In the genomic region with DNA sequence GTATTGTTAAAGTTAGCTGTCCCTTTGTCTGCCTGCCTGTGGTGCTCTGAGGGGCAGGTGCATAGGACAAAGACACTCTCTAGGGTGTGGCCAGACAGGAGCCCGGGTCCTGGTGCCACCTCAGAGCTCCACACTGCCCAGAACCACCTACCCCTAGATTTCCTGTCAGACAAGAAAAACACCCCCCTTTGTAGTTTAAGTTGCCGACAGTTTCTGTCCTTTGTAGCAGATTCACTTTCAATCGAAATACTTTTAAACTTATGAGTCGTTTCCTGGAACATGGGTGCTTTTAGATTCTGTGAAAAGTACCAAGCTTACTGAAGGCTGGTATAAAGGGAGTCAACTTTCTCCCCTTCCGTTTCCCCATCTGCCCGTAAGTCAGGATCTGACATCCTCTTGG, we compare ENCODE assay signal across 24 mouse cellular contexts. TPM values are rescaled to one million over a fixed set of nuclear protein-coding genes. Genes with fewer than 3 reads are reported as not detected.
DNase-seq lines count a peak whose midpoint lies in the region; ATAC-seq and TF ChIP-seq lines count a peak whose summit lies in the region.
"Had no signal": no experiment of that assay in that cellular context is flagged by ENCODE, and none has a peak within 500 bp of the region (broad histone marks: within the 10 kb centered on the region; RNA-seq: fewer than 3 reads in every experiment).

No protein-coding gene starts in this region.

- 0 out of 2 replicates have a peak, but pooled peaks cover 4% of the 10 kb centered on the region for H3K9me3 ChIP-seq in embryonic facial prominence, embryonic 10.5 days
- H3K9me3 ChIP-seq: embryonic facial prominence, embryonic 15.5 days; forebrain, embryonic 15.5 days; hindbrain, embryonic 15.5 days; limb, embryonic 15.5 days had no signal

- H3K27me3 ChIP-seq in thymus, adult 2 months (ENCODE audit: control insufficient read depth, insufficient read depth, low read length) = no peaks in the 10 kb centered on the region
- no peaks in the 10 kb centered on the region for H3K27me3 ChIP-seq in embryonic facial prominence, embryonic 10.5 days (replicated peaks; ENCODE audit: low read depth, poor library complexity, severe bottlenecking)
- H3K27me3 ChIP-seq: embryonic facial prominence, embryonic 15.5 days; forebrain, embryonic 15.5 days; hindbrain, embryonic 15.5 days; limb, embryonic 15.5 days had no signal

- TF ChIP-seq POLR2A in thymus, adult 2 months (IDR thresholded peaks at IDR 0.05; ENCODE audit: control insufficient read depth, extremely low read depth, insufficient read depth, low read length, poor library complexity) = no peak

- H3K4me3 ChIP-seq in thymus, adult 2 months (ENCODE audit: control insufficient read depth, insufficient read depth, low read length) = no peak overlapping the region
- H3K4me3 ChIP-seq in embryonic facial prominence, embryonic 10.5 days = no peak overlapping the region
- H3K4me3 ChIP-seq: embryonic facial prominence, embryonic 15.5 days; forebrain, embryonic 15.5 days; hindbrain, embryonic 15.5 days; limb, embryonic 15.5 days had no signal

- peak overlapping the region; percentile 58; the same call in 1 of the 2 replicates for H3K27ac ChIP-seq in thymus, adult 2 months (ENCODE audit: control insufficient read depth, insufficient read depth, low read length)
- H3K27ac ChIP-seq in embryonic facial prominence, embryonic 10.5 days (replicated peaks) = 0 out of 2 replicates have a peak overlapping the region, but pooled peaks have one; percentile 55
- H3K27ac ChIP-seq: embryonic facial prominence, embryonic 15.5 days; forebrain, embryonic 15.5 days; hindbrain, embryonic 15.5 days; limb, embryonic 15.5 days; macrophage had no signal

- no peaks in the 10 kb centered on the region for H3K36me3 ChIP-seq in thymus, adult 2 months (ENCODE audit: control insufficient read depth, insufficient read depth, low read length)
- no peaks in the 10 kb centered on the region for H3K36me3 ChIP-seq in embryonic facial prominence, embryonic 10.5 days (replicated peaks)
- H3K36me3 ChIP-seq: embryonic facial prominence, embryonic 15.5 days; forebrain, embryonic 15.5 days; hindbrain, embryonic 15.5 days; limb, embryonic 15.5 days had no signal

- no peak for TF ChIP-seq CTCF in thymus, adult 2 months (IDR thresholded peaks at IDR 0.05; ENCODE audit: borderline replicate concordance, control insufficient read depth, extremely low read depth, insufficient read depth, low read length, poor library complexity)

- H3K4me1 ChIP-seq in thymus, adult 2 months (replicated peaks; ENCODE audit: control insufficient read depth, insufficient read depth, low read length) = peaks cover 15% of the 10 kb centered on the region
- peaks cover 52% of the 10 kb centered on the region for H3K4me1 ChIP-seq in embryonic facial prominence, embryonic 10.5 days

- WGBS in thymus, adult 2 months = 4% methylated on average over 6 of the region's 6 CpGs
- whole genome bisulfite sequencing in embryonic facial prominence, embryonic 10.5 days = 81% methylated on average over 6 of the region's 6 CpGs

- DNase-seq in thymus, adult 2 months = no peak
- DNase-seq in thymus, adult 18-20 months = no peak
- no peak for DNase-seq in embryonic facial prominence, embryonic 10.5 days (ENCODE audit: low spot score)
- no peak for DNase-seq in right cerebral cortex, postnatal 36 days (ENCODE audit: low spot score in 2 of 2)
- no peak for DNase-seq in lung, postnatal 14 days
- DNase-seq in layer of hippocampus, postnatal 25 days (ENCODE audit: extremely low spot score in 1 of 2, low spot score in 1 of 2) = no peak
- DNase-seq: adrenal gland, postnatal 36 days; cerebellum, adult 9-10 months; gastrocnemius, postnatal 14 days; heart, adult 11 months; kidney, adult 9 months; kidney, postnatal 25 days; left cerebral cortex, postnatal 4 days; right cerebral cortex, postnatal 14 days; spleen, adult 18-20 months had no signal

- 0 out of 2 replicates have a peak, but pooled peaks have one; percentile 23 for ATAC-seq in neutrophil, adult 5-6 weeks (ENCODE audit: extremely low read depth, insufficient number of reproducible peaks, low FRiP score, poor library complexity, severe bottlenecking)
- ATAC-seq: forebrain, embryonic 15.5 days; intestine, embryonic 16.5 days had no signal

RNA-seq across cellular contexts. Expression of a gene that starts 26.8 kb away (rescaled TPM):
- 5.2 and 7.5 TPM in 2 replicates for polyA plus RNA-seq in thymus, adult 2 months (2012; rRNA removed)
- polyA plus RNA-seq in embryonic facial prominence, embryonic 10.5 days (2016; fragmentation: Nextera tagmentation; extraction: Ambion mirVana) = 0.96 and 1.0 TPM in 2 replicates
- total RNA-seq in neutrophil, adult 5-6 weeks (2017) = 0.12 and 0.35 TPM in 2 replicates
- not detected for total RNA-seq in layer of hippocampus, postnatal 25 days (2021)
- total RNA-seq: hematopoietic stem cell, adult 5-6 weeks; left cerebral cortex, postnatal 4 days had no signal
- polyA plus RNA-seq: forebrain, embryonic 15.5 days had no signal

RNA-seq across cellular contexts. Expression of a gene that starts 38.9 kb away (rescaled TPM):
- polyA plus RNA-seq in thymus, adult 2 months (2012; rRNA removed) = 202 and 240 TPM in 2 replicates
- polyA plus RNA-seq in embryonic facial prominence, embryonic 10.5 days (2016; fragmentation: Nextera tagmentation; extraction: Ambion mirVana) = 0.50 and 0.78 TPM in 2 replicates
- total RNA-seq in neutrophil, adult 5-6 weeks (2017) = 172 and 173 TPM in 2 replicates
- total RNA-seq in layer of hippocampus, postnatal 25 days (2021) = not detected
- total RNA-seq: left cerebral cortex, postnatal 4 days had no signal
- polyA plus RNA-seq: forebrain, embryonic 15.5 days; midbrain, embryonic 11.5 days had no signal

Comparison
In these comparisons a context has a peak if more than half of its experiments do, and no peak if none do; other contexts are left out.
1. RNA of a gene that starts 38.9 kb away (total RNA-seq): 172 to 173 TPM in neutrophil, adult 5-6 weeks; not detected in layer of hippocampus, postnatal 25 days; every median in the first group is over 100 times any median in the second.